Mouse (Mus musculus): ENCODE measurements at regions not wholly inside any gene's neighbourhood (a gene's known extent, or its start where the extent isn't known, plus 50 kb on each side); places are given as distances from the start of the nearest gene placed in this dataset.

- TF ChIP-seq CTCF (IDR thresholded peaks at IDR 0.05; ENCODE audit: low read depth) (no peak), EP300 (optimal IDR thresholded peaks at IDR 0.05) (no peak)
Observed at GRCm38 (mm10) chr12:45519554-45519953, 445.0 kb upstream of the Stxbp6 start.
